Mouse (Mus musculus): Measurements from ENCODE around the gene Unc13d. TPM values are rescaled to one million over a fixed set of nuclear protein-coding genes. Genes with fewer than 3 reads are reported as not detected.
"Not testable (repeated sequence)": the region's sequence is repeated elsewhere in the genome, so short reads cannot be mapped to it uniquely, and the experiment has no call there.

Gene Unc13d
- total RNA-seq, 2 experiments from 2014 or later: 0.16 to 0.38 TPM

- DNase-seq: no peak
These were observed 34.5 kb downstream of the Unc13d start for GRCm38 (mm10) chr11:116043286-116043685.

GRCm38 (mm10) chr11:116042372-116043138 lies 35.2 kb downstream of the Unc13d start:
- no peak for DNase-seq

- DNase-seq: no peak
These were observed 35.9 kb downstream of the Unc13d start for GRCm38 (mm10) chr11:116041833-116042232.

- DNase-seq: no peak
These were observed 37.2 kb downstream of the Unc13d start for GRCm38 (mm10) chr11:116040593-116040992.

- no peak for DNase-seq
These were observed 39.9 kb downstream of the Unc13d start for GRCm38 (mm10) chr11:116037826-116038225.

- no peak for DNase-seq
These were observed 41.1 kb downstream of the Unc13d start for GRCm38 (mm10) chr11:116036671-116037070.

GRCm38 (mm10) chr11:116034584-116034983 lies 43.2 kb downstream of the Unc13d start:
- no peak for DNase-seq

GRCm38 (mm10) chr11:116030898-116031845 lies 46.6 kb downstream of the Unc13d start:
- no peak for DNase-seq

- peak; percentile 96 for DNase-seq
These were observed 47.5 kb downstream of the Unc13d start, which contains the start of gene Unk for GRCm38 (mm10) chr11:116030088-116030897. Unk (plus strand) TSS chr11:116030322.

GRCm38 (mm10) chr11:116029086-116029865 lies 48.5 kb downstream of the Unc13d start:
- no peak for DNase-seq

- no peak for DNase-seq
These were observed 49.4 kb downstream of the Unc13d start for GRCm38 (mm10) chr11:116028177-116028865.

- no peak for DNase-seq
These were observed 50.0 kb downstream of the Unc13d start, which contains the start of gene H3f3b for GRCm38 (mm10) chr11:116027756-116028155. H3f3b (minus strand) TSS chr11:116027962.

- no peak for DNase-seq
These were observed 52.5 kb downstream of the Unc13d start for GRCm38 (mm10) chr11:116025056-116025845.

- DNase-seq: peak; percentile 97
These were observed 53.4 kb downstream of the Unc13d start for GRCm38 (mm10) chr11:116024356-116024808.

GRCm38 (mm10) chr11:116023771-116024355 lies 53.9 kb downstream of the Unc13d start:
- peak; percentile 82 for DNase-seq

- not testable (repeated sequence) for DNase-seq
These were observed 54.5 kb downstream of the Unc13d start for GRCm38 (mm10) chr11:116023074-116023770.

- no peak for DNase-seq
These were observed 55.4 kb downstream of the Unc13d start for GRCm38 (mm10) chr11:116022256-116022780.

All from gastrocnemius, postnatal 25 days (tissue).